Mouse (Mus musculus) left cerebral cortex, adult 6 months (tissue): ENCODE results near the gene Tff3. TPM values are rescaled to one million over a fixed set of nuclear protein-coding genes. Genes with fewer than 3 reads are reported as not detected.

Experiments used
- long read RNA-seq, 2 experiments: library from polyadenylated mRNA; unstranded; transcript quantifications; one replicate each; pipeline ENCODE4 v2.0.0; 2019 to 2020
- polyA plus RNA-seq: library from polyadenylated mRNA; unstranded; fragments of <200 nt; fragmentation: Nextera tagmentation; gene quantifications from 2 replicates; pipeline ENCODE4 v1.2.3, GENCODE M21; 2021

Tff3 gene
- not detected in 2 replicates for polyA plus RNA-seq
- long read RNA-seq, experiment 1: 0 reads
- long read RNA-seq, experiment 2: 0 reads

GRCm38 (mm10) chr17:31129452-31129851, at the start of gene Tff3:
Gene Tff3, minus strand, starts transcription at chr17:31129646.

DNA sequence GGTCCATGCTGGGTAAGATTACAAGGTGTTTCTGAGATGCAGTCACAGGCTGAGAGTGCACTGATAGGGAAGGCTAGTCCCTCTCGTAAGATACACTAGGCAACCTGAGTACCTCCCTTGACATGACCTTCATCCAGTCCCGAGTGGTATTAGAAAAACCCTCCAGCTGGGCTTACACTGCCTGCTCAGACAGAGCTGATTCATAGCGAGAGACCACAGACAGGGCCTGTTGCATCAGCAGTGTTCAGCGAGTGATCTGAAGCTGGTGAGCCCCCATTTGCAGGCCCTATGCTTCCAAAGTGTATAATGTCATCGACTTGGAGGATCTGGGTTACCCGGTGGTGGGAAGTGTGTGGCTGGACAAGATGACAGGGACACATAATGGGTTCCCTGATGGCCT, 35.7 kb upstream of the Tff3 start, which contains the start of gene Tff1:
Gene Tff1 (minus strand): TSS at position 151 of the 400 bp plus-strand sequence.

GRCm38 (mm10) chr17:31144040-31145037, 14.9 kb upstream of the Tff3 start, which contains the start of gene Tff2:
Gene Tff2, minus strand, starts transcription at chr17:31144282.

Other genes with a start within 250 kb of the Tff3 start
- gene Glp1r, start 227.8 kb downstream of the Tff3 start, polyA plus RNA-seq: 0.19 and 0.28 TPM in 2 replicates
- gene Umodl1, start 175.0 kb downstream of the Tff3 start, polyA plus RNA-seq: 0.07 and 0.09 TPM in 2 replicates
- gene Abcg1, start 72.0 kb downstream of the Tff3 start, polyA plus RNA-seq: 43.3 and 69.2 TPM in 2 replicates
- not detected in 2 replicates for gene Tff2, start 14.6 kb upstream of the Tff3 start, polyA plus RNA-seq
- not detected in 2 replicates for gene Tff1, start 35.6 kb upstream of the Tff3 start, polyA plus RNA-seq
- not detected in 2 replicates for gene Tmprss3, start 69.3 kb upstream of the Tff3 start, polyA plus RNA-seq
- 0.04 TPM in 1 of 2 replicates, not detected in the other for gene Ubash3a, start 78.2 kb upstream of the Tff3 start, polyA plus RNA-seq
- 7.3 and 7.4 TPM in 2 replicates for gene Rsph1, start 147.7 kb upstream of the Tff3 start, polyA plus RNA-seq
- gene Slc37a1, start 157.1 kb upstream of the Tff3 start, polyA plus RNA-seq: 2.2 and 3.8 TPM in 2 replicates